Mouse (Mus musculus): Measurements from ENCODE around the gene Myo10. TPM values are rescaled to one million over a fixed set of nuclear protein-coding genes. Genes with fewer than 3 reads are reported as not detected.

The Myo10 gene
- total RNA-seq, 1 experiment from 2014 or later = 103 TPM

DNA sequence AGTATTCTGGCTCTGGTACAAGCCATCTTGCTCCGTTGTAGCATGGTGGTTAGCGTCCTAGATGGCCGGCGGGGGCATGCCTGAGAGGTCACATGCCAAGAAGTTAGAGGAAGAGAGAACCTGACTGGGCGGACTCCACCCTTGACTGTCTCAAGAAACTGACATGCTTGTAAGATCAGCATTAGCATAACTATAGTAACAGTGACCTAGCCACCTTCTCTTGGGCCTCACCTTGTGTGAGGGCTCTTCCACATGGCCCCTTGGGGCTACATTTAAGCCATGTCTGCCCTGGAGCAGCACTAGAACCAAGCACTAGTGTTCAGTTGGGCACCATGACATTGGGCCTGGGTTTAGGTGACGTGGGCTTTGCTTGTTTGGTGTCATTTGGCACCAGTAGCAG, 102.2 kb downstream of the Myo10 start:
- DNase-seq = no peak

DNA sequence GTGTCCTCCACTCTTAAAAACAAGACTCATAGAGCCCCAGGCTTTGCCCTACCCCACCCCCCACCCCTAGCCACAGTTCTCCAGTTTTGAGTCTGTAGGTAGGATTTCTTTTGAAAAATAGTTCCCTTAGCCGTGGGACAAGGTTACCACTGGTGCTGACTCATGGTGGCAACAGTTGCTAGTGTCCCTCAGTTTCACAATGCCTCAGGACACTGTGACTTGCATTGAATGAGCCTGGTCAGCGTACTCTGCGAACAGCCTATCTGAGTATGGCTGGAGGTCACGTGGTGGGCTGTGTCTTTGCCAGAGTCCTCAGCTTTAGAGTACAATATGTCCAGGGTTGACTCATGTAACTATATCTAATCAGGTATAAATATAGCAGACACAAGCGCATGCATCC, 104.5 kb downstream of the Myo10 start:
- DNase-seq = peak; percentile 79

DNA sequence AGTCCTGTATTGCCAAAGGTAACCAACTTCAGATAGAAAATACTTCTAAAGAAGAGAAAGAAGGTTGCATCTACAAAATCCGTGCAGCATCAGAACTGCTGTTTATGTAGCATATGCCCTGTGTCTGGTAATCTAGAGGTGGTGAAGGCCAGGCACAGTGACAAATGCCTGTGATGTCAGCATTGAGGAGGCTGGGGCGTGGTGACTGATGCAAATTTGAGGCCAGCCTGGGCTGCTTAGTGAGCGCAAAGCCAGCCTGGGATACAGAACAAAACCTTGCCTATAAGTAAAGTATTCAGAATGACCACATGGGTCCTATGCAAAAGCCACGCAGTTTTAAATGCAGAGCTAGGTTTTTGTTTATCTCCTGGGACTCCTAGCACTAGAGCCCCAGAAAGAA, 106.2 kb downstream of the Myo10 start:
- DNase-seq = no peak

DNA sequence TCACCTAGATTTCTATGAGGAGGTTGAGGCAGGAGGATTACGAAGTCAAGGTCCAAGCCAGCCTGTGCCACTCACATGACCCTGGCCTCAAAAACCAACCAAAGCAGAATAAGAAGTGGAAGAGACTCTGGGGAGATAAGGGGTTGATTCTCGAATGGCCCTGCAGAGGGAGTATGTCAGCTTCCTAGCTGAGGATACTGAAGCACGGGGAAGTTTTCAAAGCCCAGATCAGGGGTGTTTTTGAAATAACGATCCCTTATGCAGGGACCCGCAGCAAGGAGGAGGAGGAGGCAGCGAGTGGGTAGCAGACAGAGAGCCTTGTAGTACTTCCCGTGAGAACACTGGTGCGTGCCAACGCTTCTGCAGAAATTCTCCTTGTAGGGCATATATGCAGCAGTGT, 108.7 kb downstream of the Myo10 start:
- peak; percentile 38 for DNase-seq

DNA sequence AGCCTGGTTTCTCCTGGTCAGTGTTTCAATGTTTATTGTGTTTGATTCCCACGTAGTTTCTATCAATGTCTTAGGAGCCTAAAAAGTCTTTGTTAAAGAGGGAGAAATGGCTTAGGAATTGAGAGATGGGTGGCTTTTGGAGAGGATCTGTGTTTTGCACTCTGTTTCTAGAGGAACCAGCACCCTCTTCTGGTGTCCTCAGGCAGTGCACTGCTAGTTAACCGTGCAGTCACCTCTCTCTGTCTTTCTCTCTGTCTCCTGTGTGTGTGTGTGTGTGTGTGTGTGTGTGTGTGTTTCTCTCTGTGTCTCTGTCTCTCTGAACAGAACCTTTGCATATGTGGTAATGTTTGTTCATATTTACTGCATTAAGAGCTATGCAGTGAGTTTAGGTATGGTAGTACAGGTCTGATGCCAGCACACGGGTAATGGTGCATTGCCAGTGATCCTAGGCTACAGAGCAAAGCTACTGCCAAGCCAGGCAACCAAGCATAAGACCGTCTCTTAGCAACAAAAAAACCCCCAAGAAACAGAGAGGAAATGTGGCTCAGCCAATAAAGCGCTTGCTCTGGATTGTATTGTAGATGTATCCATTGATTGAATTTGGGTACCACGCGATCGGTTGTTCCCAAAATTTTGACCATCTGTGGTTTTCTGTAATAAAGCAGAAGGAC, 110.6 kb downstream of the Myo10 start:
- DNase-seq = peak; percentile 49

DNA sequence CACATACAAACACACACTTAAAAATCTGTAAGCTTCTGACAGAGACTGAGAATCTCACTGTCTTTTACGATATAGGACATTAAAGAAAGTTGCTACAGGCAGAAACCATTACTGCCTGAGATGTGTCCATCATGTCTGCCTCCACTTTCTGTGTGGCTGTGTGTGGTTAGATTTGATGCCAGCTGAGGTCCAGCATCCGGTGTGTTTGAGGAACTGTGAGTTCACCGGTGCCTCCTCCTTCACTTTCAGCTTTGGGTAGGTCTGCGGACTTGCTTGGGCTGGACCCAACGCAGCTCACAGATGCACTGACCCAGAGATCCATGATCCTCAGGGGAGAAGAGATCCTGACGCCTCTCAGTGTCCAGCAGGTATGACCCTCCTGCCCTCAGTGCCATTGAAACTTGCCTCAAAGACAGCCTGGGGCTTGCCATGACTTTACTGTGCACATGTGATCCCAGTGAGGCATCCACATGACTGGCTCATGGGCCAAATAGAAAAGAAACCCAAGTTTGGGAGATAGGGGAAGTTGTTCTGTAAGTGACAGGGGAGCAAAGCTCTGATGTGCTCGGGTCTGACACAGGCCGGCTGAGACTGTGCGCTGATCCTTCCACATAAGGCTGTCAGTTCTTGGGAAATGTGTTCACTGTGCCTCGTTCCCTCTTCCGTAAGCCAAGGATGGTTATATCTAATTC, 111.6 kb downstream of the Myo10 start:
- no peak for DNase-seq

DNA sequence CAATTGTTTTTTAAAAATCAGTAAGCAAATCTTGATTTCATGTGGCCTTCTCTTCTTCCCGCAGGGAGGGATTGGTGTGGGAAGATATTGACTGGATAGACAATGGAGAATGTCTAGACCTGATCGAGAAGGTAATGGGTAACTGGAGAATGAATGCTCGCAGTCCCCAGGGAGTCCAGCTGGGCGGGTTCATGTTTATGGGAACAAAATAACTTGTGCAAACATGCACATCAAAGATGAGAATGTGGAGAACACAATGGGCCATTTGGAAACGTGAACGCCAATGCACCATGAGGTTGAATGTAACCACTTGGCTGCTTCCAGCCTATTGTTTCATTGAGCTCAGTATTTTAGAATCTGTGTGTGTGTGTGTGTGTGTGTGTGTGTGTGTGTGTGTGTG, 114.2 kb downstream of the Myo10 start:
- no peak for DNase-seq

DNA sequence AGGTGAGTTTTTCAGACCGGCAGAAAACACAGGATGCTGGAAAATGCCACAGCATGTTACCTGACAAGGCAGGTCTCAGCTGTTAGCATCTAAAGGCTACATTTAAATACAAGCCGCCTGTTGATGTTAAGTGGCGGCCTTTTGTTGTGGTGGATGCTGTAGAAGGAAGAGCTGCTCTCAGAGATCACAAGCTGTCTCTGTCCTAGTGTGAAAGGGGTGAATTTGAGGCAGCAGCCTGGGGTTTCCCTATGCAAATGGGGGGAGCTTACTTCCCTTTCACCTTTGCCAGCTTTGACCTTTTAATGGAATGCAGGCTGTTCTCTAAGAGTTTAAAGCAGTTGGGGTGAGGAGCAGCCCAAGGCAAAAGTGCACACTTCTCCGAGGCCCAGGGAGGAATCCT, 117.9 kb downstream of the Myo10 start:
- DNase-seq = no peak

DNA sequence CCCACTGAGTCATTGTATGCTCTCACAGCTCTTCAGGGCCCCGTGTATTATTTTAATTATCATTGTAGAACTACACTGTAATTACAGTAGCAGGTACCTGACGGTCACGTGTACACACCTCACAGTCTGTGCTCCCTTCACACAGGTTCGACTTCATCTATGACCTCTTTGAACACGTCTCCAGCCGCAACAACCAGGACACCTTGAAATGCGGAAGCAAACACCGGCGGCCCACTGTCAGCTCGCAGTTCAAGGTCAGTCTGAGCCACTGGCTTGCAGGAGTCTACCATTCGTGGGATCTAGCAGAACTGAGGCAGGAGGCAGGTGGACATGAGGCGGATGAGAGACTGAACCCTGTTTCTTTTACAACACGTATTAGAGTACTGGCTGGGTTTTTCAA, 119.9 kb downstream of the Myo10 start:
- no peak for DNase-seq

DNA sequence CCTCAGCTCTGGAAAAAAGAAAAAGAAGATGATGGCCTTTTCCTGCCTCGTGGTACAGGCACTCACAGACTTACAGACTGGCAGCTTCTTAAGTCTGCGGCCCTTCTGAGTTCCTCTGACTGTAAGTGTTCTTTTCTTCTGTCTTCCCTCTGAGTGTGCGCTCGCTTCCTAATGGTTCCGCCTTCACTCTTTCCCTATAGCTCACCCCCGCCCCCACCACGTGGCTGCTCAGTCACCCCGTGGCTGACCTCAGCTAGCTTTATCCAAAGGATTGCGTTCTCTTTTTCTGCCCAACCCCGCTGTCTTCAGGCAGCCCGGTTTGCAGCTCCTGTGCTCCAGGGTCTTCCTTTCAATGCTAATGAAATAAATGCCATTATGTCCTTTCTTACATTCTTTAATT, 129.2 kb downstream of the Myo10 start:
- DNase-seq = no peak

DNA sequence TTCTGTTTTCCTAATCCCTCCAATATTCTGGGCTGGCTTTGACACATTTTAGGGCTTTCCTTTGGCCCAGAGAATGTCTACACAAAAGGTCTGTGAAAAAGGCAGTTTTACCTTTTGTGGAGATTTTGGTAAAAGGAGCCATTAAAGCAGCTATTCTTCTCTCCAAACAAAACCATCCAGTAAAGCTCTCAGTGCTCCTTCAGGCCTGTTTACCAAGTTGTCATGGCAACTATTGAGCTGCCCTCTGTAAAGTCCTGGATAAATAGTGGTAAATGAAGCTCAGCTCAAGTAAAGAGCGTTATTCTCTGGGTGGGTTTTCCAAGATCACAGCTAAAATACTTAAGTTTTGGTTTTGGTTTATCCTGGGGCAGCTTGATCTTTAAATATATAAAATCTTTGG, 130.3 kb downstream of the Myo10 start:
- DNase-seq = no peak

DNA sequence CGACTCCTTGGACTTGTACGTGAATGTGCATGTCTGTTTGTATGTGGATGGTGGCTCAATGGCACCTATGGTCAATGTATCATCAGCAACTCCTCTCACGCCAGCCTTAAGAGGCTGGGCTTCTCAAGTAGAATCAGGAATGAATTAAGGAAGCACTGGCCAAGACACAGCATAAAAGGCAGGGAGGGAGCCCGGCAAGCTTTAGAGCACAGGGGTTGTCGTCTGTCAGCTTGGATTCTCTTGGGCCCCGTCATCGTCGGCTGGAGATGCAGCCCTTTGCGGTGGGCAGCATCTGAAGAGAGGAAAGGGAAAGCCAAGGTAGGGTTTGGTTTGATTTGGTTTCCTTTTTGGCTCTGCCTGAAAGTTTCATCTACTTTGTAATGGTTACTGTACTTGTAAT, 130.7 kb downstream of the Myo10 start:
- DNase-seq = no peak

DNA sequence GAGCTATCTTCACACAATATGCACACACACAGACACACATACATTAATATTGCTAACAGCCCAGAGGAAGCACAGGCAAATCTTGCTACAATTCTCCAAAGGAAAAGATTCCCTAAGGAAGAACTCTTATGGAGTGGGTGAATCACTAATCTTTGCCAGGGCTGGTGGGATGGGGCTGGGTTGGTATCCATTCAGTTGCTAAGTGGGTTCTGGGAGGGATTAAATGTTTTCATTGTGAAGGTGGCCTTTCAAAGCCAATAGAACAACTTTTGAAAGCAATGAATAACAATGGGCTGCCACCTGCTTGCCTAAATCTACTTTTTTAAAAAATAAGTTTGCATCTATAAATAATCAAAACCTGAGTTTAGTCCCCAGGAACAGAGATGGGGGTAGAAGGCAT, 131.6 kb downstream of the Myo10 start:
- DNase-seq = no peak

DNA sequence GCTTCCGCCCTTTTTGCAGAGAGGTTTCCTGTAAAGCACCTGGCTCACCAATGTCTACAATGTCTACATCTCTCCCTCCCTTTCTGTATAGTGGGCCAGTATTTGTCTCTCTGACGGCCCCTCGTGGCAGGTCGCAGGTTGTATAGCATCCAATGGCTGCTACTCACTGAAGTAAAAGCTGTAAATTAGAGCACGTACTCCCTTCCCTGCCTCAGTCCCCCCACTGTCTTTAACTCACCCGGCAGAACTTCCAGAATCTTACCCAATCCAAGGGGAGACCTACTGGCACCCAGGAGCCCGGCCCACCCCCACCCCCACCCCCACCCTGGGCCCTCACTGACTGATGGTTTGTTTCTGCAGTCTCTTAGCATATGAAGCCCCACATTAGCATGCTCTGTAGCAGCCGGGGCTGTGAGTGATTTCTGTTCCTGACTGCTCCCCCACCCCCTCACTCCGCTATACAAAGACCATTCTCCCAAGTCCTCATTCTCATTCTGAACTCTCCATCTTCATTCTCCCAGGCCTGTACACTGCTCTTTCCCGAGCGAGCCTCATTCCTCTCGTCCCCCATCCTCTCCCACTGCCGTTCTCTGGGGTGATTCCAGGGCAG, 132.1 kb downstream of the Myo10 start:
- no peak for DNase-seq

DNA sequence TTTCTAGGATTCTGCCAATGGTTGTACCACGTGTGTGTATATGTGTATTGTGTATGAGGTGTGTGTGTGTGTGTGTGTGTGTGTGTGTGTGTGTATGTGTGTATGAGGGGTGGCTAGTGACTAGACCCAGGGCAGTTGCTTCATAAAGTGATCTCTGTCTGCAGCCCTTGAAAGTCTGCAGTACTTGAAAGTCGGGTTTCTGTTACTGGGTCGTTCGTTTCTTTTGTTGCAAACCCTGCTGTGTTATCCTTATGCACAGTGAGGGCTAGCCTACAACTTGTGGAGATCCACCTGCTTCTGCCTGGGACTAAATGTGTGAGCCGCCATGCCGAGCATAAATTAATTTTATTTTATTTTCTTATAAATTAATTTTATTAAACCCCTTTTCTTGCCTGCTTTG, 133.2 kb downstream of the Myo10 start:
- no peak for DNase-seq

DNA sequence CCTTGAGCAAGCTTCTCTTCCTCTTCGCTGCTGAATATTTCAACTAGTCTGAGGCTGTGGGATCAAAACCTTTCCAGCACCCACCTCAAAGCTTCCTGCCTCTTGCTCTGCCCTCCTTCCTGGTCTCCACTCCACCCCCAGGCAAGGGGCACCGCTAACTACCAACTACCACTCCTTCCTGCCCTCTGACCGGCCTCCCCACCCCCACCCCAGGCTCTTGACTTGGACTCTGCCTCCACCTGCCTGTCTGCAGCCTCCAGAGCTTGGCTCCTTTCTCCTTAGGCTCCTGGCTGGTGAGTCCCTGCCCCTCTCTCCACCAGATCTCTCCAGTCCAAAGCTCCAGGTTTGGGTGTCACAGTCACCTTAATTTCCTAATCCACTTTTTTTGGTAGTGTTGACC, 133.7 kb downstream of the Myo10 start:
- no peak for DNase-seq

DNA sequence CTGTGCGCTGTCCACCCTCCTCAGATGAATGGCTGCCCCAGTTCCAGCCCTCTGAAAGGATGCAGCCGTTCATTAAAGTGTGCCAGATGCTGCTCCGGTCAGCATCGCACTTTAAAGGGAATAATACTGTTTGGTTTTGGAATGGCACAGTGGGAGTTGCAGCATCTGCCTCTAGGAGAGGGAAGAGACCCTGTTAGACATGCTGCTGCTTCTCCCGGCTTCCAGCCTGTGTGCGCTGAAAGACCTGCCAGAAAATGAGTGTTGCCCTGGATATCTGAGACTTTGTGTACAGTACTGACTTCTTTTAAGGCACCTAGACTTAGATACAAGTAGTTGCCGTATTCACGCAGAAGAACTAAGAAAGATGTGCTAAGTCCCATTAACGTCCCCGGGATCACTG, 135.7 kb downstream of the Myo10 start:
- no peak for DNase-seq

DNA sequence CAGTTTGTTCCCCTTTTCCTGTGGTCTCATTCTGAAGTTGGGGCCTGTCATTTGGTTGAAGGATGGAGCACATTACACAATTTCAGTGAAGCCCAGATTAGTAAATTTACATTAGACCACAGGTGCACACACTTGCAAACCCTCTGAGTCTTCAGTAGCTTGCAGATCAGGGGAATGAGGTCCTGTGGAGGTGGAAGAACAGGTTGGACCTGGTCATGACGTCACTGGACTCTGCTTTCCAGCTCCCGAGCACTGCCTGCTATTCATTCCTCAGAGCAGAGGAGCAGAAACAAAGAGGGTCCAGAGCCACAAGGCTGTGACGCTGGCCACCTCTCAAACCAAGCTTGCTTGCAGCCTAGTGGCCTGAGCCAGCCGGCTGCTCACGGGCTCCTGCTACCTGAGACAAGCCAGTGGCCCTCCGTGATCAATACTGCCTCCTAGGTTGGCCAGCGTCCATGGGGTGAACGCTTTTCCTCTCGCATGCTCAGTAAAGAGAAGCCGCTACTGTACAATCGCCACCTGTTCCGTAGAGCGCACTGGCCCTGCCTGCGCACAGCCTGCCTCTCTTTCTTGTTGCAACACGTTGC, 136.3 kb downstream of the Myo10 start:
- DNase-seq = no peak

DNA sequence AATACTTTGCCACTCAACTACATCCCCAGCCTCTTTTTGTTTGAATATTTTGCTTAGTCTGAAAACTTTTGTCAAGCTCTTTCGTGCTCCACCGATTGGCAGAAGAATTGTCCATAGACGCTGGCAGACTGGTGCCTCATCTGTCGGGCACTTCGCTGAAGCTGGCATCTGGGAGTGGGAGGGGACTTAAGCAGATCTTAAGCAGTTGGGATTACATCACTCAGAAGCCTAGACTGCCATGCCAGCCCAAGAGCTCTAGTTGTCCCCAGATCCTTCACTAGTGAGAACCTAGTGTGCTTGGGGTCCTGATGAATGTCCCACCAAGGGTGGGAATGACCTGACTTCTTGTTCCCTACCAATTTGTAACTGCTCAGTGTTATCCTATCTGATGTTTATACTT, 138.0 kb downstream of the Myo10 start:
- DNase-seq = no peak

DNA sequence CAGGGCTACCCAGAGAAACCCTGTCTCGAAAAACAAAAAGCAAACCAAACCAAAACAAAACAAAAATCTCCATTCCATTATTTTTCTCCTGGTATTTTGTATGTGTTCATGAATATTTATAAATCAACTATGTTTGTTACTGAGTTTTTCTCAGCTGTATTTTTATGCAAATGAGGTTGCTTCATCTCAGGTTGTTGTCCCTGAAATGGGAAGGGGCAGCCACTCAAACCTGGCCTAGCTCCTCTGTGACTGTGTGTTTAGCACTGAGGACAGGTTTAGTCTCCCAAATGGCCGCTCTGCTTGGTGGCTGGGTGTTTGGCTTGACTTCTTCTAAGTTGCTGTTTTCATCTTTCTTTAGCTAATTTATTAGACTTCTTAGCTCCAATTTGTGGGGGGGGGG, 138.7 kb downstream of the Myo10 start:
- no peak for DNase-seq

DNA sequence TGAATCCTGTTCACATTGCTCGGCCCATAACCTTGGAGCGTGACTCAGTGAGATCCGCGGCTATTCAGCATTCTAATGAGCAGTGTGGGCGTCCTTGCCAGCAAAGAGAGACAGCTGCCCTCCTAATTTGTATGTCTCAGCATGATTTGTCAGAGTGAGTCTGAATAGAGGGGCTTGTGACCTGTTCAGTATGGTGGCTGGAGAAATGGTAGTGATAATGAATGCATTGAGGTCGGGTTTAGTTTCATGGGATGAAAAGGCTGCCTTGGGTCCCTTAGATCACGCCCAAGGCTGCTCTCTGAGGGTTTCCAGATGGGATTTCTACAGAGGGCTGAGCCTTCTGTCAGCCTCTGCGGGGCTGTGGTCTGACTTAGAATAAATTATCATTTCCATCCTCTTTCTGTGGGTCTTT, 139.5 kb downstream of the Myo10 start:
- peak; percentile 71 for DNase-seq

DNA sequence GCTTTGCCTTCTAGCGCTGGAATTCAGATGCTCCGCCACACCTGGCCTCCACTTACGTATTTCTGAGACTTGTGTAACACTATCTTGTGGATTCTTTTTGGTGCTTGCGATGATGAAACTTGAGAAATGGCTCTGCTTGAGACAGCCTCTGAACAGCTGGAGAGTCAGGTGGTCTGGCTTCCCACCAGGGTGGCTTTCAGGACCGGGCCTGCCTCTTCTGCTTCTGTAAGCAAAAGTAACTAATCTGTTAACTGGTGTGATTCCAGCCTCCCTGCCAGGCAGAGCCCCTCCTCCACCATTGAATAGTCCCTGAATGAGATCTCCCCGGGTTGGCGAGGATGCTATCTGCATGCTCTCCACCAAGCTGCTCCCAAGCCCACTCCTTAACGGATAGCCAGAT, 140.0 kb downstream of the Myo10 start:
- DNase-seq = no peak

DNA sequence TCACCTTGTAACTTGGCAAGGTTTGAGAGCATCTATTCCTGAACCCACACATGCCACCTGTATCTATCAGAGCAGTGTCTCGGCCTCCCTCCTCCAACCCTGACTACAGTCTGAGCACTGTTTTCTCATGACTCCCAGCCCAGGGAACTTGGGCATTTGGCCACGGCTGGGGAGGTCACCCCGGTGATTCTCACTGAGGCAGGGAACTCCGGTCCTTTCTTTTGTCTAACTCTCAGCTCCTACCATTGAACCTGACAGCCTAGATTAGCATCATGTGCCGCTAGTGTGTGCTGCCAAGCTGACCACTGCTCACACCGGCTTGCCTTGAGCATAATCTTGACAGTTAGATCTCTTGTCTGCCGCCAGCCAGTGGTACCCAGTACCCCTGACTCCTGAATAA, 140.8 kb downstream of the Myo10 start:
- no peak for DNase-seq

Measured in adrenal gland, postnatal 14 days (tissue).